Mouse (Mus musculus): Measurements from ENCODE around the gene Agap1. TPM values are rescaled to one million over a fixed set of nuclear protein-coding genes. Genes with fewer than 3 reads are reported as not detected.
A peak's percentile ranks its signal among the peaks of the same experiment; 100 is the strongest.
"Not testable (repeated sequence)": the region's sequence is repeated elsewhere in the genome, so short reads cannot be mapped to it uniquely, and the experiment has no call there.

The Agap1 gene
- polyA plus RNA-seq, 1 experiment from 2014 or later, result 10.7 TPM

GRCm38 (mm10) chr1:89486891-89487290 is 32.3 kb downstream of the Agap1 start:
- no peak overlapping the region for H3K4me3 ChIP-seq
- H3K36me3 ChIP-seq, result no peaks in the 10 kb centered on the region
- no peak overlapping the region for H3K9ac ChIP-seq
- 0 out of 2 replicates have a peak, but pooled peaks have one; percentile 49 for ATAC-seq (ENCODE audit: insufficient number of reproducible peaks, low FRiP score, low TSS enrichment, low read depth)
- peaks cover 43% of the 10 kb centered on the region for H3K4me1 ChIP-seq
- no peaks in the 10 kb centered on the region for H3K27me3 ChIP-seq
- no peaks in the 10 kb centered on the region for H3K9me3 ChIP-seq
- H3K4me2 ChIP-seq, result no peak overlapping the region
- WGBS, result 67% methylated on average over 6 of the region's 6 CpGs
- H3K27ac ChIP-seq, result no peak overlapping the region

GRCm38 (mm10) chr1:89489111-89489971 is 34.7 kb downstream of the Agap1 start:
- ATAC-seq (ENCODE audit: insufficient number of reproducible peaks, low FRiP score, low TSS enrichment, low read depth), result no peak
- WGBS, result 68% methylated on average over 17 of the region's 17 CpGs
- Histone ChIP-seq H3K9ac (no peak overlapping the region), H3K27me3 (no peaks in the 10 kb centered on the region), H3K27ac (no peak overlapping the region), H3K4me2 (no peak overlapping the region), H3K9me3 (no peaks in the 10 kb centered on the region), H3K4me1 (peaks cover 34% of the 10 kb centered on the region; the same call in 1 of the 2 replicates), H3K4me3 (no peak overlapping the region), H3K36me3 (no peaks in the 10 kb centered on the region)

- Histone ChIP-seq H3K9me3 (no peaks in the 10 kb centered on the region), H3K9ac (no peak overlapping the region), H3K4me2 (no peak overlapping the region), H3K4me3 (no peak overlapping the region), H3K27ac (no peak overlapping the region), H3K36me3 (no peaks in the 10 kb centered on the region), H3K27me3 (no peaks in the 10 kb centered on the region), H3K4me1 (peaks cover 38% of the 10 kb centered on the region)
- no peak for ATAC-seq (ENCODE audit: insufficient number of reproducible peaks, low FRiP score, low TSS enrichment, low read depth)
- 73% methylated on average over 5 of the region's 5 CpGs for WGBS
Observed at GRCm38 (mm10) chr1:89493177-89493576, 38.6 kb downstream of the Agap1 start.

- Histone ChIP-seq H3K36me3 (no peaks in the 10 kb centered on the region), H3K27ac (no peak overlapping the region), H3K27me3 (no peaks in the 10 kb centered on the region), H3K9ac (no peak overlapping the region), H3K4me2 (no peak overlapping the region), H3K4me1 (peaks cover 31% of the 10 kb centered on the region), H3K9me3 (no peaks in the 10 kb centered on the region), H3K4me3 (no peak overlapping the region)
- no peak for ATAC-seq (ENCODE audit: insufficient number of reproducible peaks, low FRiP score, low TSS enrichment, low read depth)
- 75% methylated on average over 1 of the region's 1 CpGs for WGBS
Observed at GRCm38 (mm10) chr1:89494816-89495215, 40.2 kb downstream of the Agap1 start.

- Histone ChIP-seq H3K9me3 (no peaks in the 10 kb centered on the region), H3K27me3 (no peaks in the 10 kb centered on the region), H3K9ac (no peak overlapping the region), H3K27ac (no peak overlapping the region), H3K4me3 (no peak overlapping the region), H3K4me1 (peaks cover 34% of the 10 kb centered on the region), H3K36me3 (no peaks in the 10 kb centered on the region), H3K4me2 (no peak overlapping the region)
- 75% methylated on average over 7 of the region's 7 CpGs for WGBS
- no peak for ATAC-seq (ENCODE audit: insufficient number of reproducible peaks, low FRiP score, low TSS enrichment, low read depth)
Observed at GRCm38 (mm10) chr1:89496204-89496603, 41.6 kb downstream of the Agap1 start.

- Histone ChIP-seq H3K4me1 (peaks cover 21% of the 10 kb centered on the region), H3K27ac (no peak overlapping the region), H3K4me2 (no peak overlapping the region), H3K9ac (no peak overlapping the region), H3K4me3 (no peak overlapping the region), H3K27me3 (no peaks in the 10 kb centered on the region), H3K36me3 (no peaks in the 10 kb centered on the region), H3K9me3 (no peaks in the 10 kb centered on the region)
- WGBS, result 71% methylated on average over 2 of the region's 2 CpGs
- no peak for ATAC-seq (ENCODE audit: insufficient number of reproducible peaks, low FRiP score, low TSS enrichment, low read depth)
Observed at GRCm38 (mm10) chr1:89500925-89501324, 46.3 kb downstream of the Agap1 start.

- Histone ChIP-seq H3K4me2 (no peak overlapping the region), H3K4me1 (peaks cover 17% of the 10 kb centered on the region), H3K4me3 (no peak overlapping the region), H3K36me3 (no peaks in the 10 kb centered on the region), H3K9ac (no peak overlapping the region), H3K27ac (no peak overlapping the region), H3K9me3 (no peaks in the 10 kb centered on the region), H3K27me3 (no peaks in the 10 kb centered on the region)
- no peak for ATAC-seq (ENCODE audit: insufficient number of reproducible peaks, low FRiP score, low TSS enrichment, low read depth)
- 81% methylated on average over 4 of the region's 4 CpGs for WGBS
Observed at GRCm38 (mm10) chr1:89501346-89501745, 46.7 kb downstream of the Agap1 start.

GRCm38 (mm10) chr1:89501891-89502290 is 47.3 kb downstream of the Agap1 start:
- H3K4me3 ChIP-seq; H3K9ac ChIP-seq; H3K4me2 ChIP-seq; ATAC-seq (ENCODE audit: insufficient number of reproducible peaks, low FRiP score, low TSS enrichment, low read depth); H3K27ac ChIP-seq; H3K27me3 ChIP-seq; H3K9me3 ChIP-seq; H3K36me3 ChIP-seq: not testable (repeated sequence)
- H3K4me1 ChIP-seq, result peaks cover 17% of the 10 kb centered on the region

- H3K4me3 ChIP-seq, result no peak overlapping the region
- H3K4me1 ChIP-seq, result peaks cover 30% of the 10 kb centered on the region
- no peaks in the 10 kb centered on the region for H3K27me3 ChIP-seq
- WGBS, result 59% methylated on average over 2 of the region's 2 CpGs
- no peaks in the 10 kb centered on the region for H3K36me3 ChIP-seq
- no peak overlapping the region for H3K27ac ChIP-seq
- H3K9me3 ChIP-seq, result no peaks in the 10 kb centered on the region
- no peak for ATAC-seq (ENCODE audit: insufficient number of reproducible peaks, low FRiP score, low TSS enrichment, low read depth)
- H3K9ac ChIP-seq, result no peak overlapping the region
- H3K4me2 ChIP-seq, result no peak overlapping the region
Observed at GRCm38 (mm10) chr1:89509196-89509595, 54.6 kb downstream of the Agap1 start.

GRCm38 (mm10) chr1:89509763-89510340 is 55.2 kb downstream of the Agap1 start:
- no peak overlapping the region for H3K4me3 ChIP-seq
- WGBS, result 41% methylated on average over 8 of the region's 8 CpGs
- no peak overlapping the region for H3K9ac ChIP-seq
- no peaks in the 10 kb centered on the region for H3K27me3 ChIP-seq
- peaks cover 30% of the 10 kb centered on the region for H3K4me1 ChIP-seq
- H3K4me2 ChIP-seq, result no peak overlapping the region
- ATAC-seq (ENCODE audit: insufficient number of reproducible peaks, low FRiP score, low TSS enrichment, low read depth), result peak; percentile 69; the same call in 1 of the 2 replicates
- no peaks in the 10 kb centered on the region for H3K9me3 ChIP-seq
- no peaks in the 10 kb centered on the region for H3K36me3 ChIP-seq
- H3K27ac ChIP-seq, result no peak overlapping the region

- Histone ChIP-seq H3K4me1 (peaks cover 30% of the 10 kb centered on the region), H3K4me3 (no peak overlapping the region), H3K9me3 (no peaks in the 10 kb centered on the region), H3K4me2 (no peak overlapping the region), H3K27ac (no peak overlapping the region), H3K36me3 (no peaks in the 10 kb centered on the region), H3K9ac (no peak overlapping the region), H3K27me3 (no peaks in the 10 kb centered on the region)
- WGBS, result 46% methylated on average over 8 of the region's 8 CpGs
- ATAC-seq (ENCODE audit: insufficient number of reproducible peaks, low FRiP score, low TSS enrichment, low read depth), result no peak
Observed at GRCm38 (mm10) chr1:89510731-89511130, 56.1 kb downstream of the Agap1 start.

- no peak for ATAC-seq (ENCODE audit: insufficient number of reproducible peaks, low FRiP score, low TSS enrichment, low read depth)
- Histone ChIP-seq H3K27me3 (no peaks in the 10 kb centered on the region), H3K9me3 (no peaks in the 10 kb centered on the region), H3K4me2 (no peak overlapping the region), H3K36me3 (no peaks in the 10 kb centered on the region), H3K9ac (no peak overlapping the region), H3K4me1 (peaks cover 47% of the 10 kb centered on the region), H3K27ac (no peak overlapping the region), H3K4me3 (no peak overlapping the region)
- 68% methylated on average over 8 of the region's 8 CpGs for WGBS
Observed at GRCm38 (mm10) chr1:89513616-89514283, 59.1 kb downstream of the Agap1 start.

Data from limb, embryonic 15.5 days (tissue).